8 mouse cellular contexts compared by ENCODE assay signal in genomic region chr2:121505942-121506882, GRCm38 (mm10). TPM values are rescaled to one million over a fixed set of nuclear protein-coding genes. Genes with fewer than 3 reads are reported as not detected.
DNase-seq lines count a peak whose midpoint lies in the region; ATAC-seq lines count a peak whose summit lies in the region.
"Not testable (repeated sequence)": the region's sequence is repeated elsewhere in the genome, so short reads cannot be mapped to it uniquely, and the experiment has no call there.

Gene Mfap1a, minus strand, starts transcription at chr2:121506665.
Gene Wdr76, plus strand, starts transcription at chr2:121506723.

- peak; percentile 94 for ATAC-seq in erythroid progenitor cell, adult 5-6 weeks (replicated peaks; ENCODE audit: low FRiP score, poor library complexity, severe bottlenecking)
- peak; percentile 63; the same call in 1 of the 2 replicates for ATAC-seq in heart, embryonic 13.5 days (ENCODE audit: extremely low read depth, insufficient number of reproducible peaks, low FRiP score, low TSS enrichment)
- peak; percentile 95 for ATAC-seq in liver, embryonic 12.5 days
- ATAC-seq in stomach, embryonic 15.5 days (ENCODE audit: insufficient read depth, low FRiP score, low read depth): peak; percentile 88

- DNase-seq in CD4-positive helper T cell, adult 2 months (ENCODE audit: low read depth, low spot score): peak; percentile 89
- peak; percentile 81 for DNase-seq in brain, embryonic 18.5 days (ENCODE audit: low read depth, low spot score)
- peak; percentile 89 for DNase-seq in kidney, postnatal 10 days
- DNase-seq in natural killer cell, adult 2 months (ENCODE audit: low spot score in 2 of 2): peak; percentile 77 to 79

- H3K27me3 ChIP-seq in heart, embryonic 13.5 days (replicated peaks); liver, embryonic 12.5 days (replicated peaks); stomach, embryonic 15.5 days (replicated peaks): not testable (repeated sequence)

- H3K4me1 ChIP-seq in heart, embryonic 13.5 days: peaks cover 22% of the 10 kb centered on the region
- peaks cover 42% of the 10 kb centered on the region for H3K4me1 ChIP-seq in liver, embryonic 12.5 days
- not testable (repeated sequence) for H3K4me1 ChIP-seq in stomach, embryonic 15.5 days

- peak within 1 kb of the TSS; percentile 86 for H3K9ac ChIP-seq in heart, embryonic 13.5 days
- H3K9ac ChIP-seq in liver, embryonic 12.5 days: peak within 1 kb of the TSS; percentile 82
- peak within 1 kb of the TSS; percentile 35 for H3K9ac ChIP-seq in stomach, embryonic 15.5 days

- 4% methylated on average over 42 of the region's 42 CpGs for WGBS in heart, embryonic 13.5 days
- WGBS in liver, embryonic 12.5 days (ENCODE audit: insufficient replicate concordance): 2% methylated on average over 42 of the region's 42 CpGs
- WGBS in stomach, embryonic 15.5 days: 4% methylated on average over 42 of the region's 42 CpGs

- H3K4me3 ChIP-seq in heart, embryonic 13.5 days: peak within 1 kb of the TSS; percentile 70
- peak within 1 kb of the TSS; percentile 71 for H3K4me3 ChIP-seq in liver, embryonic 12.5 days
- H3K4me3 ChIP-seq in stomach, embryonic 15.5 days (replicated peaks): peak within 1 kb of the TSS; percentile 58

- H3K4me2 ChIP-seq in heart, embryonic 13.5 days: peak within 1 kb of the TSS; percentile 74
- peak within 1 kb of the TSS; percentile 72 for H3K4me2 ChIP-seq in liver, embryonic 12.5 days
- peak within 1 kb of the TSS; percentile 79 for H3K4me2 ChIP-seq in stomach, embryonic 15.5 days

- peaks cover 20% of the 10 kb centered on the region for H3K36me3 ChIP-seq in heart, embryonic 13.5 days
- H3K36me3 ChIP-seq in liver, embryonic 12.5 days: peaks cover 52% of the 10 kb centered on the region
- H3K36me3 ChIP-seq in stomach, embryonic 15.5 days: not testable (repeated sequence)

- H3K9me3 ChIP-seq in heart, embryonic 13.5 days; liver, embryonic 12.5 days (replicated peaks); stomach, embryonic 15.5 days: not testable (repeated sequence)

- H3K27ac ChIP-seq in heart, embryonic 13.5 days (replicated peaks): peak within 1 kb of the TSS; percentile 66; the same call in 1 of the 2 replicates
- peak within 1 kb of the TSS; percentile 79 for H3K27ac ChIP-seq in liver, embryonic 12.5 days
- H3K27ac ChIP-seq in stomach, embryonic 15.5 days: peak within 1 kb of the TSS; percentile 67; the same call in 1 of the 2 replicates

RNA-seq across cellular contexts. Expression of gene Mfap1a, which starts in this region (rescaled TPM):
- 22.2 and 28.8 TPM in 2 replicates for total RNA-seq in erythroid progenitor cell, adult 5-6 weeks (2015; ENCODE audit: low replicate concordance)
- total RNA-seq in erythroid progenitor cell, adult 5-6 weeks (2017; ENCODE audit: low replicate concordance): 21.1 and 42.5 TPM in 2 replicates
- polyA plus RNA-seq in heart, embryonic 13.5 days (2015; fragmentation: Nextera tagmentation; extraction: Ambion mirVana): 16.3 and 20.6 TPM in 2 replicates
- polyA plus RNA-seq in liver, embryonic 12.5 days (2016; fragmentation: Nextera tagmentation; extraction: Ambion mirVana): 15.2 and 17.3 TPM in 2 replicates
- polyA plus RNA-seq in stomach, embryonic 15.5 days (2015; fragmentation: Nextera tagmentation; extraction: Ambion mirVana): 23.9 and 24.5 TPM in 2 replicates

RNA-seq across cellular contexts. Expression of gene Wdr76, which starts in this region (rescaled TPM):
- total RNA-seq in erythroid progenitor cell, adult 5-6 weeks (2015; ENCODE audit: low replicate concordance): 34.2 and 39.0 TPM in 2 replicates
- total RNA-seq in erythroid progenitor cell, adult 5-6 weeks (2017; ENCODE audit: low replicate concordance): 35.3 and 44.8 TPM in 2 replicates
- polyA plus RNA-seq in heart, embryonic 13.5 days (2015; fragmentation: Nextera tagmentation; extraction: Ambion mirVana): 5.1 and 7.0 TPM in 2 replicates
- 10.8 and 11.1 TPM in 2 replicates for polyA plus RNA-seq in liver, embryonic 12.5 days (2016; fragmentation: Nextera tagmentation; extraction: Ambion mirVana)
- polyA plus RNA-seq in stomach, embryonic 15.5 days (2015; fragmentation: Nextera tagmentation; extraction: Ambion mirVana): 7.7 and 8.0 TPM in 2 replicates

Comparison
In these comparisons a context has a peak if more than half of its experiments do, and no peak if none do; other contexts are left out.
1. Peak in every context shown above with its lines: DNase-seq, ATAC-seq, H3K4me3 ChIP-seq and H3K27ac ChIP-seq.
2. H3K9ac ChIP-seq: peak in every context shown above with its lines; median percentile 86 in heart, embryonic 13.5 days; 82 in liver, embryonic 12.5 days; 35 in stomach, embryonic 15.5 days.